Mouse (Mus musculus): ENCODE measurements around the gene Tyw1.

The Tyw1 gene

DNA sequence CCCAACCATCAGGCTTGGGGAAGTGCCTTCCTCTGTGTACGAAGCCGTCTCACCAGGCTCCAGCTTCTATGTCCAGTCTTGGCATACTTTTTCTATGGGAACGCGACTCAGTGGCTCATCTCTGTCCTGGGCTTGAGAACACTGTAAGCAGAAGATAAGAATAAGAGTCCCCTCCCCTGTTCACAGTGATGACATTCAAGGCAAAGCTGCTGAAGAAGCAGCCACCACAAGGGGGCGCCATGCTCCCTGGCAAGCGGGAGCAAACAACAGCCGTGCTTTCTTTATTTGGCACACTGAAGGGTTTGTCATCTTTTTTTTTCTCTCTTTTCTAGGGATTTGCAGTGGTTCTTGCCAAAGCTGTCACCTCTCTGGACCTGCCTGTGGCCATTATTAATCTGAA, 11.2 kb downstream of the Tyw1 start:
- DNase-seq = peak; percentile 74

GRCm38 (mm10) chr5:130267316-130267715, 11.9 kb downstream of the Tyw1 start:
- DNase-seq = peak; percentile 39

DNA sequence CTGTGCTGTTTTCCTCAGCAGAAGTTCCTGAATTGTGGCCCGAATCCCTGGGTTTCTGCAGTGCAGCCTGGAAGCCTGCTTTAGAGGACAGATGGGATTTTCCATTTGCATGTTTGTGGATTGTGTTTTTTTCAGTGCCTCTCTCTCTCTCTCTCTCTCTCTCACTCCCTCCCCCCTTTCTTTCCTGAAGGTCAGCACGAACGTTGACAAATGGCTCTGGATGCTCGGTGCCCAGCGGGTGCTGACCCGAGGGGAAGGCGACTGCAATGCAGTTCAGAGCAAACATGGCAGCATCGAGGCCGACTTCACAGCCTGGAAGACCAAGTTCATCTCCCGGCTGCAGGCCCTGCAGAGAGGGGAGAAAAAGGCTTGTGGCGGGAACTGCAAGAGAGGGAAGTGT, 13.6 kb downstream of the Tyw1 start:
- DNase-seq = no peak

- DNase-seq = peak; percentile 26
These were observed 16.9 kb downstream of the Tyw1 start for GRCm38 (mm10) chr5:130272344-130272743.

DNA sequence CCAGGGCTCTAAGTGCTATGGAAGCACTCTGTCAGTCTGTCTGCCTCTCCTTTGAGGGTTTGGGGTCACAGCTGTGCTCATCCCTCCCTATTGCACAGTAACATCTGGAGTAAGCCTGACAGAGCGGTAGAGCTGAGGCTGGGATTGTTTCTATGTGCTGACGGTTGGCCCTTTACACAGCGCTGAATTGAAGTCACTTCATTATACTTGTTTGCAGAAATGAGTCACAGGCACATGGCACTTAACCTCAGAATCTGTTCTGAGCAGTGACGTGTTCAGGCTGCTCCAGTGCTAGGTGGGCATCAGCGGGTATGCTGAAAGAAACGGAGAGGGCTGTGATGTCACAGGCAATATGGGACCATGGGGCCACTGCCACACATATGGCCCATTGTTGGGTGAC, 17.6 kb downstream of the Tyw1 start:
- no peak for DNase-seq

GRCm38 (mm10) chr5:130275509-130275908, 20.1 kb downstream of the Tyw1 start:
- DNase-seq = peak; percentile 29

- no peak for DNase-seq
These were observed 22.6 kb downstream of the Tyw1 start for GRCm38 (mm10) chr5:130278011-130278472.

DNA sequence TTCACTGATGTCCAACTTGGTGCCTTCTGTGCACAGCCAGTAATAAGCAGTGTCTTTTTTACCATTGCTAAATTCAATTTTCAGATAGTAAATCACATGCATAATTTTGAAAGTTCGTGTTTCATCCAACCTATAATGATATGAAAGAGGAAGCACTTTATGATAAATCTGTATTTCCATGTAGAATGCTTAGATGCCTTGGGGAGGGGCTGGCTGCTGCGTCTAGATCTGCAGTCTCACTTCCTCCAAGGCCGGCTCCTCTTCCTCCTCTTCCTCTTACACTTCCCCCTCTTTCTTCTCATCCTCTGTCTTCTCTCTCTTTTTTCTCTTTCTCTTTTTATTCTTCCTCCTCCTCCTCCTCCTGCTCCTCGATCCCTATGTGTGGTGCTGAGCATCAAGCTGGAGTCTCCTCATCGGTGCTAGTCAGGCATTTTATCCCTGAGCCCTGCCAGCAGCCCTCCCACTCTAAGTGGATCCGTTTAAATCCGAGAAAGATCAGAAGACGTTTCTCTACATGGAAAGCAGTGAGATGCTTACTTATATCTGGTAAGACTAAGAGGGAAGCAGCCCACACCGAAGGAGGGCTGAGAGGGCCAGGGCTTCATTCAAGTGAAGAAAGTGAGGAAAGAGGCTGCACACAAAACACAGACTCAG, 27.8 kb downstream of the Tyw1 start:
- no peak for DNase-seq

DNA sequence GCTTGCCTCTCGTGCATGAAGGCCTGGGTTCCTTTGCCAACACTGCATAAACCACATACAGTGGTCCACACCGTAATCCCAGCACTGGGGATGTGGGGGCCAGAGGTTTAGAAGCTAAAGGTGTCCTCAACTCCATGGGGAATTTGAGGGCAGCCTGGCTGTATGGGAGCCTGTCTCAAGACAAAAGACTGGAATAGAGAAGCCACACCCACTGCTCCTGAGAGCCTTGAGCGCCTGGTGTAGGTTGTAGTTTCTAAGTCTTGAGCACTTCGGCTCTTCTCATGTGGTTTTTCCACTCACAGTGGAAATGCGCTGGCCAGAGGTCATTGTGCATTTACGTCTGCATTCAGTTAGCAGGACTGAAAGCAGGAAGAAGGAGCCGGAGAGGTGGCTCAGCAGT, 32.7 kb downstream of the Tyw1 start:
- no peak for DNase-seq

GRCm38 (mm10) chr5:130290242-130290641, 34.8 kb downstream of the Tyw1 start:
- DNase-seq = peak; percentile 30

GRCm38 (mm10) chr5:130290775-130291174, 35.4 kb downstream of the Tyw1 start:
- DNase-seq = no peak

- DNase-seq = no peak
These were observed 37.6 kb downstream of the Tyw1 start for GRCm38 (mm10) chr5:130292976-130293375.

DNA sequence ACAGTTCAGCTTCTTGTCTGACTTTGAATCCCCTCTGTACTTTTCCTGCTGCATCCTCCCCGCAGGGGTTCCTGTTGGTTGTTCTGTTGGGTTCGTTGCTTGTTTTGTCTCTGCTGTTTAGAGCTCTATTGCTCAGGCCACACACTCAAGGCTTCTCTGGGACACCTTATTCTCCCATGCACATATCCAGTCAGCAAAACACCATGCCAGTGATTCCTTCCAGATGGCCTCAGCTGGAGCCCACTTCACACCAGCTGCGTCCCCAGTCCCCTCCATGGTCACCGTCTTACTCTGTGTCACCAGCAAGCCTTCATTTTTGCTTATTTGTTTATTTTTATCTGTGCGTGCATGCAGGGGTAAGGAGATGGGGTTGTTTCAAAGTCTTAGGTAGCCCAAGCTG, 38.5 kb downstream of the Tyw1 start:
- no peak for DNase-seq

GRCm38 (mm10) chr5:130294598-130294997, 39.2 kb downstream of the Tyw1 start:
- no peak for DNase-seq

DNA sequence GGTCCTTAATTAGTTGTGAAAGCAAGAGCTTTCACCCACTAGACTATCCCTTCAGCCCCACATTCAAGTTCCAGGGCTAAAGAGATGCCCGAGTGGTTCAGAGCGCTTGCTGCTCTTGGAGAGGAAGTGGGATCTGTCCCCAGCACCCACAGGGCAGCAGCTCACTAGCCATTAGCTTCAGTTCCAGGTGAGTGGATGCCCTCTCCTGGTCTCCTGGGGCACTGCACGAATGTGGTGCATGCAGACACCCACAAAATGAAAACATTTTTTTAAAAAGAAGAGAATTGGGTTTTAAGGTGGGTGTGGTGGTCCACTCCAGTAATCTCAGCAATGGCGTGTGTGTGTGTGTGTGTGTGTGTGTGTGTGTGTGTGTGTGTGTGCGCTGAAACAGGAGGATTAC, 40.7 kb downstream of the Tyw1 start:
- DNase-seq = peak; percentile 17

- DNase-seq = no peak
These were observed 43.5 kb downstream of the Tyw1 start for GRCm38 (mm10) chr5:130298831-130299460.

- no peak for DNase-seq
These were observed 44.1 kb downstream of the Tyw1 start for GRCm38 (mm10) chr5:130299526-130299925.

GRCm38 (mm10) chr5:130303611-130304010, 48.2 kb downstream of the Tyw1 start:
- DNase-seq = no peak

DNA sequence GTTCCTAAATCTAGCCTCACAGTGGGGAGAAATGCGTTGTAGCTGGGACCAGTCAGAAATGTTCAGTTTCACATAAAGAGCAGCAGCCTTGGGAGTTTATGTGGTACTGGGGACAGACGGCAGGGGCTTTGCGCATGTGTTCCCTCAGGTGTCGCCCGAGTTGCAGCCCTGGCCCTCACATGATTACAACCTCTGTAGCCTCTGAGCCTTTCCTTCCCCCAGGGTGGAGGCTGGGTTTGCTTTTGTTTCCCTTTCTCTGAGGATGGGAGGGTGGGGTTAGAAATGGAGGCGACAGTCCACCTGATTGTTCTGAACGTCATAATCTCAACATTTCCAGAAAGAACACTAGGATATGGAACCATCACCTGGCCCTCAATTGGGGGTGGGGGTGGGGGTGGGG, 52.5 kb downstream of the Tyw1 start:
- DNase-seq = no peak

- peak; percentile 10 for DNase-seq
These were observed 54.7 kb downstream of the Tyw1 start for GRCm38 (mm10) chr5:130310077-130310476.

DNA sequence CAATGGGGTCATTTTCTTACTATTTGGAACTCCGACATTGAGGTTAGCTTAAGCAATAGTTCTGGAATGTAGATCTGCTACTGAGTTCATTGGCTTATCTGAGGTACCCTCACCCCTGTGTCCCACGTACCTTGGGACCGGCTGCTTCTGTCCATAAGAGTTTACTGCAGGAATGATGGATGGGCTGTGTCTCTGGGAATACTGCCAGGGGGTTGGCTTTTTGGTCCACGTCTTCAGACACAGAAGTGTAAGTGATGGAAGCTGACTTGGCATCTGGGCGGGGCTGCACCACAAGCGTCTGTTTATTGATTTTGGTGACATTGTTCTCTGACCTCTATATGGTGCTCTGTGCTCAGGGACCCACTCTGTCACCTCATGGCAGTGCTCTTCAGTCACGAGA, 55.4 kb downstream of the Tyw1 start:
- no peak for DNase-seq

DNA sequence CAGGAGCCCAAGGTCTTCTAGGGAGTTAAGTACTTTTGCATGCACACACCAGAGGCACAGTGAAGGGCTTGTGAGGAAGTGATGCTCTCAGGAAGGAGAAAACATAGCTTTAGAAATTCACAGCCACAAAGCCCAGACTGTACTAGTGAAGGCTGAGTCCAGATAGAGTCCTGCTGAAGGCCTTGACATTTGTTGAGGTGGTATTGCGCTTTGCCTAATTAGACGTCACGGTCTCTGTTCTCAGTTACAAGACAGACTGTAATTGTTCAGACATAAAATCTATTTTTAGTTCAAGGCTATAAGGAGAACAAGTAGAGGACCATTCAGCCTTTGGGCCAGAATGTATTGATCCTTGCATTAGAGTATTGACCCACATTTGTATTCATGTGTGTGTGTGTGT, 58.1 kb downstream of the Tyw1 start:
- no peak for DNase-seq

GRCm38 (mm10) chr5:130314926-130315325, 59.5 kb downstream of the Tyw1 start:
- no peak for DNase-seq

- DNase-seq = no peak
These were observed 60.9 kb downstream of the Tyw1 start for GRCm38 (mm10) chr5:130316321-130316720.

GRCm38 (mm10) chr5:130319783-130320182, 64.4 kb downstream of the Tyw1 start:
- no peak for DNase-seq

Data from thymus, postnatal 4 days (tissue).